Mouse (Mus musculus): ENCODE measurements around the gene Slc8b1. TPM values are rescaled to one million over a fixed set of nuclear protein-coding genes. Genes with fewer than 3 reads are reported as not detected.

The Slc8b1 gene
- total and polyA plus RNA-seq, 3 experiments = 2.7 to 5.9 TPM; not detected in 1

DNA sequence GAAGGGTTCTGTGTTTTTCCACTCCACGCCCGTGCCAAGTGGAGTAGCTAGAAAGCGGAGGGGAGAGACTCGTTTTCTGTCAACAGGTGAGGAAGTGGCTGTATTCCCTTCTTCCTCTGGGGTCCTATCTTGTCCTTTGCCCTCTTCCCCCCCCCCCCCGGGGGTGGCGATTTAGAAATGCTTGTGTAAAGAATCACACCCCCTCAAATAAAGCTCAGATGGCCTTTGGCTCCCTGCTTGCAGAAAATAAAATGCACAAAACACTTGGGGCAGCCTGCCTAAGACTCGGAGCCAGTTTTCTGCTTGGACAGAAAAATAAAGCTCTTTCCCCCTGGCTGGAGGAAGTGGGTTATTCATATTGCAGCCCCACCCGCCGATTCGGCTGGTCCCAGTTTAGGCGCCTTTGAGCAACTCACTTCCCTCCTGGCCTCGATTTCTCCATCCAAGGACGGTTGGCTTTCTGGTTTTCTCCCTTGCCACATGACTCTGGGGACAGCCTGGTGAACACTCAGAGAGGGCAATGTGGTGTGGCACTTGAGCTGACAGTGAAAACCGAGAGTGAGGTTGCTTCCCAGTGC lies 764 bp downstream of the Slc8b1 start:
- peak overlapping the region; percentile 76 to 99 for H3K4me3 ChIP-seq (ENCODE audit: control insufficient read depth in 1 of 2, insufficient read depth in 1 of 2, low read depth in 2 of 2, low read length in 2 of 2)
- peaks cover 0 to 3% of the 10 kb centered on the region in 2 experiments; a peak in 1 of 4 replicates for H3K36me3 ChIP-seq (ENCODE audit: control insufficient read depth in 1 of 2, insufficient read depth in 2 of 2, low read length in 2 of 2)
- H3K27ac ChIP-seq (ENCODE audit: control insufficient read depth, low read depth, low read length) = no peak overlapping the region
- H3K4me1 ChIP-seq (ENCODE audit: control insufficient read depth in 1 of 2, insufficient read depth in 2 of 2, low read length in 2 of 2) = peaks cover 0 to 6% of the 10 kb centered on the region in 2 experiments; a peak in 1 of 4 replicates
- H3K9me3 ChIP-seq (replicated peaks; ENCODE audit: insufficient read depth, low read length) = no peaks in the 10 kb centered on the region
- H3K9ac ChIP-seq (ENCODE audit: control insufficient read depth, low read depth, low read length, poor library complexity, severe bottlenecking) = peak overlapping the region; percentile 76
- no peaks in the 10 kb centered on the region for H3K27me3 ChIP-seq (ENCODE audit: control insufficient read depth in 1 of 2, insufficient read depth in 2 of 2, low read length in 2 of 2)
- TF ChIP-seq ZNF384 (IDR thresholded peaks at IDR 0.05; ENCODE audit: low read depth, low read length) = no peak
- TF ChIP-seq HCFC1 (IDR thresholded peaks at IDR 0.05; ENCODE audit: low read depth, low read length) = no peak
- no peak for TF ChIP-seq TBP (IDR thresholded peaks at IDR 0.05; ENCODE audit: low read depth, low read length)
- no peak for TF ChIP-seq CTCF (IDR thresholded peaks at IDR 0.05 in 2 of 3, conservative IDR thresholded peaks at IDR 0.05 in 1 of 3; ENCODE audit: control insufficient read depth in 1 of 3, insufficient read depth in 1 of 3, low read depth in 2 of 3, low read length in 3 of 3, poor library complexity in 1 of 3, severe bottlenecking in 1 of 3)
- TF ChIP-seq RCOR1 (IDR thresholded peaks at IDR 0.05; ENCODE audit: low read depth, low read length) = no peak
- no peak for TF ChIP-seq TAL1 (IDR thresholded peaks at IDR 0.05; ENCODE audit: low read length)
- TF ChIP-seq MAX (IDR thresholded peaks at IDR 0.05; ENCODE audit: low read length) = no peak
- no peak for TF ChIP-seq MAFK (IDR thresholded peaks at IDR 0.05; ENCODE audit: borderline replicate concordance, low read depth, low read length)
- no peak for TF ChIP-seq TCF12 (IDR thresholded peaks at IDR 0.05; ENCODE audit: low read depth, low read length)
- TF ChIP-seq EP300 (IDR thresholded peaks at IDR 0.05; ENCODE audit: low read depth in 1 of 2, low read length in 2 of 2) = no peak
- TF ChIP-seq ZC3H11A (IDR thresholded peaks at IDR 0.05; ENCODE audit: low read depth, low read length) = no peak
- DNase-seq (ENCODE audit: low read depth, low spot score) = peak; percentile 47
- no peaks in the 10 kb centered on the region; the same call in 1 of the 2 replicates for H3K79me2 ChIP-seq (ENCODE audit: control insufficient read depth, insufficient read depth, low read length, poor library complexity)

DNA sequence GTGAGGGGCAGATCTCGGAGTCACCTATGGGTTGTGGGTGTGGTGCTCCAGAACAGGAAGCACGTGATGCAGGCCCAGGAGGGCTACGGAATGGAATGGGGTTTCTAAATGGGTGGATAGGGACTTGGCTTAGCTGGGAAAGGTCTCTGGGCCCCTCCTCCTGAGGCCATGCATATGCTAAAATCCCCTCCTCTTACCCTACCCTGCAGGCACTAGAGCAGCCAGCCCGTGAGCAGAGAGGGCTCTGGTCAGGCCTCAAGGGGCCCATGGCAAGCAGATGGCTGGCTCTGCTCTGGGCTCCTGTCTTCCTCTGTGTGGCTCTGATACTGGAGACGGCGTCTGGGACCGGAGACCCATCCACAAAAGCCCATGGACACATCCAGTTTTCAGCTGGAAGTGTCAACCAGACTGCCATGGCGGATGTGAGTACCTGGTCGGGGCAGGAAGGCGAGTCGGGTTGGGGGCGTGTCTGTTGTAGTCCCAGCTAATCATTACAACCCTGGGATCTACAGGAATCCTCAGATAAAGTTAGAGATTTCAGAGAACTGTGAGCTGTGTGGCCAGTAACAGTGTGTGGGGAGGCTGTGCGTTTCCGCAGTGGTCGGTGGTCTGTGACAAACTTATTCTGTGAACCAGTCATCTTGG lies 2.1 kb downstream of the Slc8b1 start:
- H3K9me3 ChIP-seq (replicated peaks; ENCODE audit: insufficient read depth, low read length) = no peaks in the 10 kb centered on the region
- TF ChIP-seq MAZ (IDR thresholded peaks at IDR 0.05; ENCODE audit: low read depth, low read length) (no peak), ETS1 (IDR thresholded peaks at IDR 0.05; ENCODE audit: low read depth, low read length) (no peak), KAT2A (conservative IDR thresholded peaks at IDR 0.05; ENCODE audit: low read depth, low read length) (no peak), MYB (IDR thresholded peaks at IDR 0.05; ENCODE audit: low read depth, low read length) (no peak), NELFE (IDR thresholded peaks at IDR 0.05; ENCODE audit: low read depth, low read length) (no peak), POLR2AphosphoS2 (IDR thresholded peaks at IDR 0.05; ENCODE audit: low read length) (no peak), MAX (IDR thresholded peaks at IDR 0.05; ENCODE audit: low read length) (no peak), CHD1 (IDR thresholded peaks at IDR 0.05; ENCODE audit: low read depth, low read length) (no peak), MXI1 (IDR thresholded peaks at IDR 0.05; ENCODE audit: low read depth, low read length) (no peak), USF1 (IDR thresholded peaks at IDR 0.05; ENCODE audit: low read depth, low read length) (no peak), ELF1 (IDR thresholded peaks at IDR 0.05; ENCODE audit: low read depth, low read length) (no peak), JUND (IDR thresholded peaks at IDR 0.05; ENCODE audit: low read depth, low read length) (no peak)
- no peak overlapping the region for H3K9ac ChIP-seq (ENCODE audit: control insufficient read depth, low read depth, low read length, poor library complexity, severe bottlenecking)
- no peak for DNase-seq (ENCODE audit: low read depth, low spot score)
- no peak overlapping the region for H3K4me3 ChIP-seq (ENCODE audit: control insufficient read depth in 1 of 2, insufficient read depth in 1 of 2, low read depth in 2 of 2, low read length in 2 of 2)
- H3K27me3 ChIP-seq (ENCODE audit: control insufficient read depth in 1 of 2, insufficient read depth in 2 of 2, low read length in 2 of 2) = no peaks in the 10 kb centered on the region
- H3K4me1 ChIP-seq (ENCODE audit: control insufficient read depth in 1 of 2, insufficient read depth in 2 of 2, low read length in 2 of 2) = peaks cover 0 to 6% of the 10 kb centered on the region in 2 experiments; a peak in 1 of 4 replicates
- H3K79me2 ChIP-seq (ENCODE audit: control insufficient read depth, insufficient read depth, low read length, poor library complexity) = no peaks in the 10 kb centered on the region; the same call in 1 of the 2 replicates
- H3K36me3 ChIP-seq (ENCODE audit: control insufficient read depth in 1 of 2, insufficient read depth in 2 of 2, low read length in 2 of 2) = peaks cover 0 to 3% of the 10 kb centered on the region in 2 experiments; a peak in 1 of 4 replicates
- H3K27ac ChIP-seq (ENCODE audit: control insufficient read depth, low read depth, low read length) = no peak overlapping the region
